ENCODE assay signal across 8 mouse cellular contexts in genomic region chr7:75855028-75855427, GRCm38 (mm10). TPM values are rescaled to one million over a fixed set of nuclear protein-coding genes. Genes with fewer than 3 reads are reported as not detected.
DNase-seq lines count a peak whose midpoint lies in the region; ATAC-seq and TF ChIP-seq lines count a peak whose summit lies in the region.

No protein-coding gene starts in this region.

- no peak for TF ChIP-seq EP300 in stomach, postnatal 0 days (optimal IDR thresholded peaks at IDR 0.05)

- 59% methylated on average over 6 of the region's 6 CpGs for WGBS in lung, embryonic 16.5 days
- WGBS in forebrain, embryonic 11.5 days = 68% methylated on average over 6 of the region's 6 CpGs
- WGBS in liver, embryonic 13.5 days (ENCODE audit: insufficient replicate concordance) = 57% methylated on average over 6 of the region's 6 CpGs
- WGBS in stomach, postnatal 0 days = 63% methylated on average over 6 of the region's 6 CpGs
- WGBS in intestine, embryonic 15.5 days = 73% methylated on average over 6 of the region's 6 CpGs

- peak overlapping the region; percentile 87 for H3K27ac ChIP-seq in lung, embryonic 16.5 days (ENCODE audit: low read length)
- peak overlapping the region; percentile 80 for H3K27ac ChIP-seq in forebrain, embryonic 11.5 days (ENCODE audit: low read depth, low read length)
- peak overlapping the region; percentile 50 for H3K27ac ChIP-seq in liver, embryonic 13.5 days
- 0 out of 2 replicates have a peak overlapping the region, but pooled peaks have one; percentile 30 for H3K27ac ChIP-seq in stomach, postnatal 0 days (replicated peaks)
- no peak overlapping the region for H3K27ac ChIP-seq in intestine, embryonic 15.5 days

- H3K4me1 ChIP-seq in lung, embryonic 16.5 days (replicated peaks; ENCODE audit: control insufficient read depth, insufficient read depth, low read length) = peaks cover 43% of the 10 kb centered on the region
- H3K4me1 ChIP-seq in forebrain, embryonic 11.5 days (replicated peaks; ENCODE audit: control insufficient read depth, insufficient read depth, low read length) = peaks cover 29% of the 10 kb centered on the region
- H3K4me1 ChIP-seq in liver, embryonic 13.5 days (replicated peaks) = peaks cover 75% of the 10 kb centered on the region
- H3K4me1 ChIP-seq in stomach, postnatal 0 days (replicated peaks; ENCODE audit: control insufficient read depth, insufficient read depth) = peaks cover 12% of the 10 kb centered on the region
- peaks cover 18% of the 10 kb centered on the region; the same call in 1 of the 2 replicates for H3K4me1 ChIP-seq in intestine, embryonic 15.5 days (replicated peaks)

- H3K4me2 ChIP-seq in lung, embryonic 16.5 days (ENCODE audit: low read depth, low read length) = no peak overlapping the region
- H3K4me2 ChIP-seq in forebrain, embryonic 11.5 days (ENCODE audit: low read depth, low read length, severe bottlenecking) = no peak overlapping the region
- H3K4me2 ChIP-seq in liver, embryonic 13.5 days = no peak overlapping the region
- H3K4me2 ChIP-seq in stomach, postnatal 0 days (replicated peaks; ENCODE audit: low read depth) = no peak overlapping the region
- no peak overlapping the region for H3K4me2 ChIP-seq in intestine, embryonic 15.5 days (replicated peaks)

- no peak for ATAC-seq in lung, embryonic 16.5 days (ENCODE audit: low read depth)
- no peak for ATAC-seq in forebrain, embryonic 11.5 days (replicated peaks; ENCODE audit: low FRiP score)
- ATAC-seq in liver, embryonic 13.5 days (ENCODE audit: low read depth) = no peak
- ATAC-seq in stomach, postnatal 0 days (ENCODE audit: low FRiP score, low TSS enrichment) = no peak
- ATAC-seq in intestine, embryonic 15.5 days = no peak

- peak overlapping the region; percentile 41 for H3K9ac ChIP-seq in lung, embryonic 16.5 days (ENCODE audit: low read length)
- peak overlapping the region; percentile 5; the same call in 1 of the 2 replicates for H3K9ac ChIP-seq in forebrain, embryonic 11.5 days (ENCODE audit: low read length)
- H3K9ac ChIP-seq in liver, embryonic 13.5 days = peak overlapping the region; percentile 7; the same call in 1 of the 2 replicates
- no peak overlapping the region for H3K9ac ChIP-seq in stomach, postnatal 0 days (ENCODE audit: low read length)
- H3K9ac ChIP-seq in intestine, embryonic 15.5 days = no peak overlapping the region

- TF ChIP-seq CTCF in stomach, postnatal 0 days (IDR thresholded peaks at IDR 0.05; ENCODE audit: low read depth) = no peak

- no peak overlapping the region for H3K4me3 ChIP-seq in lung, embryonic 16.5 days (ENCODE audit: low read length)
- H3K4me3 ChIP-seq in forebrain, embryonic 11.5 days (ENCODE audit: low read depth, low read length) = no peak overlapping the region
- no peak overlapping the region for H3K4me3 ChIP-seq in liver, embryonic 13.5 days (replicated peaks)
- H3K4me3 ChIP-seq in stomach, postnatal 0 days (ENCODE audit: low read depth, low read length) = no peak overlapping the region
- no peak overlapping the region for H3K4me3 ChIP-seq in intestine, embryonic 15.5 days (replicated peaks)

- H3K36me3 ChIP-seq in lung, embryonic 16.5 days (ENCODE audit: control insufficient read depth, insufficient read depth, low read length) = no peaks in the 10 kb centered on the region; the same call in 1 of the 2 replicates
- no peaks in the 10 kb centered on the region for H3K36me3 ChIP-seq in forebrain, embryonic 11.5 days (ENCODE audit: control insufficient read depth, insufficient read depth, low read length)
- H3K36me3 ChIP-seq in liver, embryonic 13.5 days = peaks cover 36% of the 10 kb centered on the region
- H3K36me3 ChIP-seq in stomach, postnatal 0 days (ENCODE audit: control insufficient read depth, insufficient read depth, low read length) = no peaks in the 10 kb centered on the region
- H3K36me3 ChIP-seq in intestine, embryonic 15.5 days = no peaks in the 10 kb centered on the region

- no peaks in the 10 kb centered on the region for H3K9me3 ChIP-seq in lung, embryonic 16.5 days (ENCODE audit: control insufficient read depth, low read length)
- no peaks in the 10 kb centered on the region for H3K9me3 ChIP-seq in forebrain, embryonic 11.5 days (ENCODE audit: control insufficient read depth, low read length)
- no peaks in the 10 kb centered on the region for H3K9me3 ChIP-seq in liver, embryonic 13.5 days (replicated peaks)
- no peaks in the 10 kb centered on the region for H3K9me3 ChIP-seq in stomach, postnatal 0 days (ENCODE audit: control insufficient read depth, low read length)
- H3K9me3 ChIP-seq in intestine, embryonic 15.5 days = no peaks in the 10 kb centered on the region

- DNase-seq in lung, postnatal 4 days = no peak
- no peak for DNase-seq in forebrain, embryonic 11.5 days (ENCODE audit: low spot score)
- no peak for DNase-seq in liver, embryonic 13.5 days
- DNase-seq in stomach, postnatal 0 days (ENCODE audit: low spot score) = no peak
- no peak for DNase-seq in retina, postnatal 1 day
- DNase-seq in lung, postnatal 36 days = no peak

- H3K27me3 ChIP-seq in lung, embryonic 16.5 days (ENCODE audit: control insufficient read depth, insufficient read depth, low read depth, low read length) = no peaks in the 10 kb centered on the region
- H3K27me3 ChIP-seq in forebrain, embryonic 11.5 days (ENCODE audit: control insufficient read depth, insufficient read depth, low read length) = no peaks in the 10 kb centered on the region
- no peaks in the 10 kb centered on the region for H3K27me3 ChIP-seq in liver, embryonic 13.5 days
- H3K27me3 ChIP-seq in stomach, postnatal 0 days (ENCODE audit: control insufficient read depth, insufficient read depth, low read length) = no peaks in the 10 kb centered on the region
- H3K27me3 ChIP-seq in intestine, embryonic 15.5 days (replicated peaks) = no peaks in the 10 kb centered on the region

RNA-seq across cellular contexts. Expression of gene Klhl25, which starts 6.9 kb away (rescaled TPM):
- 20.5 and 21.6 TPM in 2 replicates for polyA plus RNA-seq in lung, embryonic 16.5 days (2015; fragmentation: Nextera tagmentation; extraction: Ambion mirVana)
- polyA plus RNA-seq in forebrain, embryonic 11.5 days (2014; fragmentation: Nextera tagmentation; extraction: Ambion mirVana) = 22.5 and 25.8 TPM in 2 replicates
- polyA plus RNA-seq in liver, embryonic 13.5 days (2015; fragmentation: Nextera tagmentation; extraction: Ambion mirVana) = 10.3 and 11.3 TPM in 2 replicates
- polyA plus RNA-seq in stomach, postnatal 0 days (2015; fragmentation: Nextera tagmentation; extraction: Ambion mirVana) = 8.0 and 8.2 TPM in 2 replicates
- polyA plus RNA-seq in intestine, embryonic 15.5 days (2015; fragmentation: Nextera tagmentation; extraction: Ambion mirVana) = 10.2 and 11.9 TPM in 2 replicates

Comparison
In these comparisons a context has a peak if more than half of its experiments do, and no peak if none do; other contexts are left out.
1. H3K9ac ChIP-seq: peak in lung, embryonic 16.5 days (single experiment), forebrain, embryonic 11.5 days (single experiment) and liver, embryonic 13.5 days (single experiment); none in stomach, postnatal 0 days (single experiment) and intestine, embryonic 15.5 days (single experiment).